Mouse (Mus musculus) T-cell, adult 2 months (primary cell): ENCODE measurements around the gene Supt5.

Experiments used
- DNase-seq: peaks from one replicate; pipeline ENCODE4 v3.0.0; 2022; ENCODE audit warnings: low spot score

The Supt5 gene

GRCm38 (mm10) chr7:28350155-28350883 is 11.8 kb upstream of the Supt5 start, which contains the start of gene Rps16:
Gene Rps16 (plus strand): TSS chr7:28350652.
- DNase-seq, result peak; percentile 97

GRCm38 (mm10) chr7:28348601-28349000 is 10.1 kb upstream of the Supt5 start:
- DNase-seq, result no peak

GRCm38 (mm10) chr7:28347746-28348145 is 9.2 kb upstream of the Supt5 start:
- no peak for DNase-seq

DNA sequence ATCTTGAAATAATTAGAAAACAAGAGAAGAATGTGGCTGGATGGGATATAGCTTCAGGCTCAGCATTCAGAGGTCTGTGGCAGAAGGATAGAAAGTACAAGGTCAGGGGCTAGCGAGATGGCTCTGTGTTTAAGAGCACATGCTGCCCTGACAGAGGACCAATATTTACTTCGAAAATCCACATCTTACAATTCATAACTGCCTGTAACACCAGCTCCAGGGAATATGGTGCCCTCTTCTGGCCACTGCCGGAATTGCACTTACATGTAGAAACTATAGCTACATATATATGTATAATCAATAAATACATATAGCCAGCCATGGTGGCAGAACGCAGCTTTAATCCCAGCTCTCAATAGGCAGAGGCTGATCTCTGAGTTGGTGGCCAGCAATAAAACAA is 6.1 kb upstream of the Supt5 start:
- peak; percentile 65 for DNase-seq

- no peak for DNase-seq
Observed at GRCm38 (mm10) chr7:28341381-28341780, 2.8 kb upstream of the Supt5 start.

GRCm38 (mm10) chr7:28339213-28339917 is 819 bp upstream of the Supt5 start:
- DNase-seq, result peak; percentile 70

DNA sequence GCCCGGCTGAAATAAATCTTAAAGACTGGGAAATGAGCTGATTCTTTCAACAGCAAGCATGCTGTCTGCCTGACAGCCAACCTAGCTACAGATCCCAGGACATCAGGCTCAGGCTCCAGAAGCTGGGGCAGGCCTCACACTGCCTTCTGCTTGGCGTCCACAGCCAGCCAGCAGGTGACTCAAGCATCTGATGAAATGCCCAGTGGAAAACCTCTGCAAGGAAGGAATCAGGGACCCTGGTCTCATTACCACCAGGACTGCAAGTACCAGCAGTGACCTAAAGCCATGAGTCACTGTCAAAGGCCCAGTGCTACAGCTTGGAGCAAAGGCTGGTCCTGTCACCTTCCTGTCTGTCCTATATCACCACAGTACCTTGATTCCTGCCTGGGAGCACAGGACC is 3.1 kb downstream of the Supt5 start:
- no peak for DNase-seq

GRCm38 (mm10) chr7:28334534-28334933 is 4.0 kb downstream of the Supt5 start:
- no peak for DNase-seq

DNA sequence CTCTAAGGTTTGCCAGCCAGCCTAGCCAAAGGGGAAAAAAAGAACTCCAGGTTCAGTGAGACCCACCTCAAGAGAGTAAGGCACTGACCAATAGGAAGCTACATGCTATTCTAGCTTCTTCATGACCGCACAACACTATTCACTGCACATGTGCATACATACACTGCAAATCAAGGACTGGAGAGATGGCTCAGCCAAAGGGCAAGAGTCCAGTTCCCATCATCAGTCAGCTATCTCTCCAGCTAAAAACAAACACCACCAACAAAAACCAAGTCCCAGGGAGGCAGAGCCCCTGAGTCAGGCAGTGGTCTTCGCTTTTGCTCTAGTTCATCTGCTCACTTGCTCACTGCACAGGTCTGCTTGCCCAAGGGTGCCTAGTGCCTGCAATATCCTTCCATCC is 10.3 kb downstream of the Supt5 start:
- DNase-seq, result no peak

GRCm38 (mm10) chr7:28326457-28326856 is 12.1 kb downstream of the Supt5 start:
- no peak for DNase-seq

DNA sequence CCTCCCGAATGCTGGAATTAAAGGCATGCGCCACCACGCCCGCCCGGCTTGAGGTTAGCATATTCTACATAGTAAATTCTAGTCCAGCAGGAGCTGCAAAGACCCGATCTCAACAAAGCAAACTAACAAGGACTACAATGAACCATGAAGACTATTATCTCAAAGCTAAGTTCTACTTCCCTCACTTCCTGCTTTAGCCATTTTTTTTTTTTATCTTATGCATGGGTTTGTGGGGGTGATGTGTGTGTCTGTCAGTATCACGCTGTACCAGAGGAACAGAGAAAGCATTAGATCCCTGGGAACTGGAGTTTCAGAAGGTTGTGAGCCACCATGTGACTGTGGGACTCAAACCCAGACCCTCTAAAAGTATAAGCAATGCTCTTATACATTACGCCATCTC is 13.3 kb downstream of the Supt5 start:
- DNase-seq, result no peak

DNA sequence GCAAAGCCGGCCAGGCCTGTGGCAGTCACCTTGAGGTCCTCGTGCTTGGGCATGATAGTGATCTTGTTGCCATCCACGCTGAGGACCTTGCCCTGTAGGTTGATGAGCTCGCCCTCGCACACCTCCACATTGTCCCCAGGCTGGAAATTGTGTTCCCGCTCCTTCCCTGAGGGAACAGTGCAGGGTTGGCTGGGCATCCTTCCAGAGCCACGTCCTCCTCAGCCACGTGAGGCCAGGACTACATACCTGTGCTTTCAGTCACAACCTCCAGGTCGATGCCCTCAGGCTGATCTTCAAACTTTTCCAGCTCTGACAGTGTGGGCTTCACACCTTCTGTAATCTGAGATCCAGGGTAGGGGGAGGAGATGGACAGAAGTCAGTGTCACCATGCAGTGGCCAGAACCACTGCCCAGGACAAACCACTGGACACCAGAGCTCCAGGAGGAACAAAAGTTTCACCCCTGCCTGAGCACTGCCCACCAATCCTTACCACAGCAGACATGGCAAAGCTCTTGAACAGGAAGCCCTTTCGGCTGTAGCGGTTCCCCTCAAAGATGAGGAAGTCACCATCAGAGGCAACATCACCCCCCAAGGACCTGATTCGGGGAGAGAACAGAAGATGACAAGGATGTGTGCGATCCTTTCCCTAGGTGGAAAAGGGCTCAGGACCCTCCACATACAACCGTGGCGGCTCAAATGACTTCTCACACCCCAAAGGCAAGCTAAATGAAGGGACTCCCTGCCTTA is 16.4 kb downstream of the Supt5 start:
- DNase-seq, result no peak

DNA sequence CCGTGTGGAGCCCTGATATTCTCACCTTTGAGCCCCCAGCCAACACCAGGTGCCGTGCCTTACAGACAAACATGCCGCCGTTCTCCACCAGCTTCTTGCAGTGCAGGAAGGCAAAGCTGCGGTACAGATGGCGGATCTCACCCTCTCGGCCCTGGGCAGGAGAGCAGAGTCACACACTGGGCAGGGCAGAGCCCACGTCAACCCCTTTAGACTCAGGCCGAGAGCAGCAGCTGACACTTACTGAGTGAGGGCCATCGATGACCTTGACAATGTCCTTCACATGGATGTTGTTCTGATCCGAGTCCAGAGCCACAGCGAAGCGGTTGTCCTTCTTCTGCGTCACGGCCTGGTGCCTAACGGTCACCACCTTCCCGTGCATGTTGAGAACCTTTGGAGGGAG is 19.8 kb downstream of the Supt5 start:
- DNase-seq, result no peak

GRCm38 (mm10) chr7:28318036-28318435 is 20.5 kb downstream of the Supt5 start:
- no peak for DNase-seq

DNA sequence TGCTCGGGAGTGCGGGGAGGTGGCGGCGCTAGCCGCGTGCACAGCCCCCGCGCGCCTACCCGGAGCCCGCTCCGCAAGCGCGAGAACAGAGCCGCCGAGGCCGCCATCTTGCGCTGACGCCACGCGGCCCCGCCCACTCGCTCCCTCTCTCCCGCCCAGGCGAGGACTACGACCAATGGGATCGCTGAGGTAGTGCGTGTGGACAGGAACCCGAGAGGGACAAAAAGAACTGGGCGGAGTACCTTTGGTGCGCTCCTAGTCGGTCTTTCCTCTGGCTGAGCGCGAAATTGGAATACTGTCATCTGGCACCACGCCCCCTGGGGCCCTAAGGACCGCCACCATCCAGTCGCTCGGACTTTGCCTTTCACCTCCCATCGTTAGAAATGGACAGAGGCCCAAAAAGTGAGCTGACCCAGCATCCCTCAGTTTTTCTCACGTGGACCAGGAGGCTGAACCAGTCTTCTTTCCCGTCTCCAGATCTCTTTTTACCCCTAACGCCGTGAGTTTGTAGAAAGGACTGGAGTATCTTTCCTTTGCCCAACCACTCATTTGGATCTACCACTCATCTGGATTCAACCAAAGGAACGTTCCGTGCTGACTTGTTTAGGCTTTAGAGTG is 26.5 kb downstream of the Supt5 start, which contains the start of gene Timm50:
Timm50 (minus strand) TSS at position 147 of the 618 bp plus-strand sequence.
- peak; percentile 96 for DNase-seq

DNA sequence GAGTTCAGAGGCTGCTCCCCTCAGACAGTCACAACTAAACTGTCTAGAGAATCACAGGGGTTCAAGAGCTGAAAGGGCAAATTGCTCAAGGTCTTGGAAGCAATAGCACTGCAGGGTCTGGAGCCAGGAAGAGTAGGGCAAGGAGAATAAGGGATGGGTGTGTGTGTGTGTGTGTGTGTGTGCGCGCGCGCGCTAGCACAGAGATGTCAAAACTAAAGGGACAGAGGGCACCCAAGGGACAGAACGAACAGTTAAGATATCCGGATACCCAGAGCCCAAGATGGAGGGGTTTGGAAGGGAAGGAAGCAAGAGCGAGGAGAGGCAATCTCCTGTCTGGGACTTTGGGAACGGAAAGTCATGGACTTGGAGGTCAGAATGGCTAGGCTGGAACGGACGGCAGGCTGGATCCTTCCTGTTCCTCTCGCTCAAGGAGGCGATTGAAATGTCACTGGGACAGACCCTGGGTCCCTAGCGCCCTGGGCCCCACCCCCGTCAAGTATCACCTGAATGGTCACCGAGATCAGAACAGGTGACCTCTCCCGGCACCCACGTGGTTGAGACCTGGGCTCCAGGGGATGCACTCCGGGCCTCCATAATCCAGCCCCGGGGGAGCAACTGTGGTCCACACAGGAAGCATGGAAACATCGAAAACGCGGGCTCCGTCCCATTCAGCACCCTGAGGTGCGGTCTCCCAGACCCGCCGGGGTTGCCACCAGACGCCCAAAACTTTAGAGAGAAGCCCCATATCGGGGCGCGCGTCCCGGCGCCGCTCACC is 27.2 kb downstream of the Supt5 start:
- DNase-seq, result no peak

- DNase-seq, result no peak
Observed at GRCm38 (mm10) chr7:28309737-28310136, 28.8 kb downstream of the Supt5 start.

DNA sequence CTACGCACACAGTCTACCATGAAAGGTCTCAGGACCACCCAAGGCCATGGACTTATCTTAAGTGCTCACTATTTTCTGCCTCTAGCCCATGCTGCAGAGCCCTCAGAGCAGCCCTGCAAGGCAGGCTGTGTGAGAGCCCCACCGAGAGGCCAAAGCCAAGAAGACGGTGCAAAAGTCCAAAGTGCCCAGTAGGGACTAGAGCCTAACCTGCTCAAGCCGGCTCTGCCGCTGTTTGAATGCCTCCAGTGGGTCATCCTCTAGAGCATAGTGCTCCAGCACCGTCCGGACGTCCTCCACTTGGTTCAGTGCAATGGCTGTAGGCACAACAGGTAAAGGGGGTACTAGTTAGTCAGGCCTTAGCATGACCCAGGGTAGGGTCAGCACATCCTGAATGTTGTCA is 32.3 kb downstream of the Supt5 start:
- no peak for DNase-seq

DNA sequence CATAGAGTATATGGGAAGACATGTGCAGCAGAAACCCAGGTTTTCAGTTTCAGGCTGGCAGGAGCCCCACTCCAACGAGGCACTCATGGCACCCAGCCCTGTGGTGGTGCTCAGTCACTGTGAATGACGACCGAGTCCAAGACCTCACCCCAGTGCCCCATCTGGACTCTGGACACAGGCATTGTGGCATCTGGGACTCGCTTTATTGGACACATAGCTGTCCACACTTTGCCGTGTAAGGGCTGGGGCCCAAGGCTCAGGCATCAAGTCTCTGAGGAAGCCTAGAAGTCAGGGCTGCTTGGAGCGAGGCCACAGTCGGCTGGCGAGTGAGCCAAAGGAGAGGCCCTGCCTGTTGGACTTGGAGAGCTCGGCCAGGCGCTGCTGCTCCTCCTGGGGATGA is 32.9 kb downstream of the Supt5 start:
- no peak for DNase-seq

DNA sequence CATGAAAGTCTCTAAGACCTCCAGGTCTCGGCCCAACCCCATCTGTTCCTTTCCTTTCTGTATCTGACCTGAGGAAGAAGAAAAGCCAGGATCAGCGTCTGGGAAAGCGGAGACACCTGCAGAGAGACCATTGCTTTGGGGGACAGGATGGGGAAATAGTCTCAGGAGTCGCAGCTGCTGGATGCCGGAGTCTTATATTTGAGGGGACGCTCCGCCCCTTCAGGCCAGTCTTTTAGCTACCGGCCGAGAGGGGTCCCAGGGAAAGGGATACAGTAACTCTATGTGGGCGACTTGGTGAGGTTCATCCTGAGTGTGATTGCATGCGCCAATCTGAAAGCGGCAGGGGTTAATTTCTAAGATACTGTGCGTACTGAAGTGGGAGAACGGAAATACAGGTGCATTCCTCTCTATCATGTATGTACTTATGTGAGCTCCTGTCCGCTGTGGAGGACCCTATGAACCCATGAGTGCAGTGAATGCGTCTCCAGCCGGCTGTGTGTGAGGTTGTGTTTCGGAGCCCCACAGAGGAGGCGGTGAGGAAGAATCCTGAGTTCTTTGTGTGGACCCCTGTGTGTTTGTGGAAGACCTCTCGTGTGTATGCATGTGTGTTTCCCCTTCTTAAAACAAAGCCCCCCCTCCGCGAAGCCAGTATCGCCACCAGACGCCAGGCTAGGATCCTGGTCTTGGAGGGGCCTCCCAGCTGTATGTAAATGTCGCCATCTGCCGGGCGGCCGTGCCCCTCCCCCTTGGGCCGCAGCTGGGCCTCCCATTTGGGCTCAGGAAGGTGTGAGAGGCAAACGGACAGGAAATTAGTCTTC is 36.7 kb downstream of the Supt5 start, which contains the start of gene Dll3:
Dll3 (minus strand) TSS at position 623 of the 818 bp plus-strand sequence.
- DNase-seq, result peak; percentile 21
